Mouse (Mus musculus): Measurements from ENCODE around the gene Ppp2r2c. TPM values are rescaled to one million over a fixed set of nuclear protein-coding genes. Genes with fewer than 3 reads are reported as not detected.

Ppp2r2c gene
- 259 and 273 TPM in 2 replicates for polyA plus RNA-seq (2012; rRNA removed)

DNA sequence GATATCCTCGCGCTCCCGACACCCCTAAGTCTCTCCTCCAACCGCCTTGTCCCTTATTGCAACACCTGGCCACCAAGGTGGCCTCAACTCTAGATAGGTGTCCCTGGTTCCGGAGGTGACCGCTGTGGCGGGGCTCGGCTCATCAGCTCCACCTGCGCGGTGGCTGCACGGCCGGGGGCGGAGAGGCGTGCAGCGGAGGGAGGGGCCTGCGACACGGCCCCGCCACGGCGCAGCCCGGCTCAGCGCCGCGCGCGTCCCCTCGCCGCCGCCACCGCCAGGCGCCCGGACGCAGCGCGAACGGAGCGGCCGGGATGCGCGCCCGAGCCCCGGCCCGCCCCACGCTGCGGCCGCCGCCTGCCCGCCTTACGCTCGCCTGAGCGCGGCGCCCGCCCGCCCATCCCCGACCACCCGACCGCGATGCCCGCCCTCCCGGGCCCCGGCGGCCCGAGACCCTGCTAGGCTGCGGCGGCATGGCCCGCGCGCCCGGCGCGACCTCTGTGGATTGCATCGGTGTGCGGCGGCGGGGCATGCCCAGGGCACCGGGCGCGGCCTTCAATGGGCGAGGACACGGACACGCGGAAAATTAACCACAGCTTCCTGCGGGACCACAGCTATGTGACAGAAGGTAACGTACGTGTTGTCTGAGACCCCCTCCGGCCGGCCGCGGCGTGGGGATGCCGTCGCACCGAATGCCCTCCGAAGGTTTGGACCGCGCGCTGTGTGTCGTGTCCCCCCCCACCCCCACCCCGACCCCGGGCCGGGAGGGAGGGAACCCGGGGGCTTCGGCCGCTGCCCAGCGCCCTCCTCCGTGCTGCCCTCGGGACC lies at the start of gene Ppp2r2c:
TSS of gene Ppp2r2c (plus strand) at position 248 of the 825 bp plus-strand sequence.
- Histone ChIP-seq H3K27me3 (ENCODE audit: control insufficient read depth, insufficient read depth, low read length) (no peaks in the 10 kb centered on the region), H3K4me3 (replicated peaks; ENCODE audit: insufficient read depth, low read depth, low read length) (peak within 1 kb of the TSS; percentile 97), H3K4me1 (ENCODE audit: control insufficient read depth, insufficient read depth, low read length) (peaks cover 23% of the 10 kb centered on the region), H3K27ac (ENCODE audit: insufficient read depth, low read length) (peak within 1 kb of the TSS; percentile 98)
- WGBS, result under 1% methylated on average over 107 of the region's 108 CpGs
- peak; percentile 83 to 87 for DNase-seq
- TF ChIP-seq CTCF (IDR thresholded peaks at IDR 0.05; ENCODE audit: borderline replicate concordance, insufficient read depth, low read depth, low read length), result no peak
- peak; percentile 67; the same call in 1 of the 2 replicates for TF ChIP-seq POLR2A (IDR thresholded peaks at IDR 0.05; ENCODE audit: borderline replicate concordance, insufficient read depth, low read length)

DNA sequence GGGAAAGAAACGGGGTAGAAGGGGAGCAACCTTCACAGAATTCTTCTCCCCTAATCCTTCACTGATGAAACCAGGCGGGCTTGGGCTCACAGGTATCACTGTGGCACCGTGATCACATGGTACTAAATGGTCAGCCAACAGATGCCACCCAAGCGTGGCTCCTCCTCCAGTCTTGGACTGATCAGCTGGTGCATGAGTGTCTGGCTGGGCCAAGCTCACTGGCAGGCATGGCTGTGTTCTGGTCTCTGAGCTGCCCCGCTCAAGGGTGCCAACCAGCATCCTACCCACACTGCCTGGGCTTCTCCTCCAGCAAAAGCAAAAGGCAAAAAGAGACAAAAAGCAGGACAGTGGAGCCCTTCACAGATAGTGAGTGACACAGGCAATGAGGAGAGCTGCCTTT lies 48.6 kb upstream of the Ppp2r2c start:
- no peak for DNase-seq
- H3K27ac ChIP-seq (ENCODE audit: insufficient read depth, low read length), result no peak overlapping the region
- H3K27me3 ChIP-seq (ENCODE audit: control insufficient read depth, insufficient read depth, low read length), result no peaks in the 10 kb centered on the region
- H3K4me3 ChIP-seq (replicated peaks; ENCODE audit: insufficient read depth, low read depth, low read length), result no peak overlapping the region
- H3K4me1 ChIP-seq (ENCODE audit: control insufficient read depth, insufficient read depth, low read length), result no peaks in the 10 kb centered on the region
- TF ChIP-seq POLR2A (IDR thresholded peaks at IDR 0.05; ENCODE audit: borderline replicate concordance, insufficient read depth, low read length), result no peak
- no peak for TF ChIP-seq CTCF (IDR thresholded peaks at IDR 0.05; ENCODE audit: borderline replicate concordance, insufficient read depth, low read depth, low read length)
- 61% methylated on average over 5 of the region's 5 CpGs for WGBS

- WGBS, result 43% methylated on average over 6 of the region's 6 CpGs
- H3K27me3 ChIP-seq (ENCODE audit: control insufficient read depth, insufficient read depth, low read length), result no peaks in the 10 kb centered on the region
- H3K4me1 ChIP-seq (ENCODE audit: control insufficient read depth, insufficient read depth, low read length), result no peaks in the 10 kb centered on the region
- DNase-seq, result peak; percentile 49 to 65
- no peak overlapping the region for H3K27ac ChIP-seq (ENCODE audit: insufficient read depth, low read length)
- TF ChIP-seq POLR2A (IDR thresholded peaks at IDR 0.05; ENCODE audit: borderline replicate concordance, insufficient read depth, low read length) (no peak), CTCF (IDR thresholded peaks at IDR 0.05; ENCODE audit: borderline replicate concordance, insufficient read depth, low read depth, low read length) (peak; percentile 87)
- no peak overlapping the region for H3K4me3 ChIP-seq (replicated peaks; ENCODE audit: insufficient read depth, low read depth, low read length)
Observed at GRCm38 (mm10) chr5:36820142-36820541, 48.2 kb upstream of the Ppp2r2c start.

- no peak for TF ChIP-seq POLR2A (IDR thresholded peaks at IDR 0.05; ENCODE audit: borderline replicate concordance, insufficient read depth, low read length)
- TF ChIP-seq CTCF (IDR thresholded peaks at IDR 0.05; ENCODE audit: borderline replicate concordance, insufficient read depth, low read depth, low read length), result no peak
- H3K4me1 ChIP-seq (ENCODE audit: control insufficient read depth, insufficient read depth, low read length), result no peaks in the 10 kb centered on the region
- H3K4me3 ChIP-seq (replicated peaks; ENCODE audit: insufficient read depth, low read depth, low read length), result no peak overlapping the region
- no peaks in the 10 kb centered on the region for H3K27me3 ChIP-seq (ENCODE audit: control insufficient read depth, insufficient read depth, low read length)
- DNase-seq, result no peak
- H3K27ac ChIP-seq (ENCODE audit: insufficient read depth, low read length), result no peak overlapping the region
- WGBS, result 87% methylated on average over 4 of the region's 4 CpGs
Observed at GRCm38 (mm10) chr5:36822907-36823306, 45.4 kb upstream of the Ppp2r2c start.

DNA sequence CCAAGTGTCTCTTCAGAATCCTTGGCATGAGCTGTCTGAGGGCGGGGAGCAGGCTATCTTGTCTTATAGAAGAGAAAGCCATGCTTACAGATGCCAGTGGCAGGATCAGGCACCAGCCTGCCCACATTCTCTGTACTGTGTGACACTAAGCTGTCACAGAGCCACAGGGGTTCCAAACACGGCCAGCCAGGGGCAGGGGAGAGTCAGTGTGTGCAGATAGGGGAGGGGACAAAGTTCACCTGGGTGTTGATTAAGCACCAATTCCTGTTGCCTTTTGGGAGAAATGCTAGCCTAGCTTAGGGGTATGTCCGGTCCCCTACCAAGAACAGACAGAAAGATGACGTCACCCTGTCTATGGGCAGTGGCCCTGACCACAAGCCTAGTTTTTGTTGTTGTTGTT lies 39.2 kb upstream of the Ppp2r2c start:
- no peak for TF ChIP-seq POLR2A (IDR thresholded peaks at IDR 0.05; ENCODE audit: borderline replicate concordance, insufficient read depth, low read length)
- TF ChIP-seq CTCF (IDR thresholded peaks at IDR 0.05; ENCODE audit: borderline replicate concordance, insufficient read depth, low read depth, low read length), result no peak
- Histone ChIP-seq H3K4me3 (replicated peaks; ENCODE audit: insufficient read depth, low read depth, low read length) (no peak overlapping the region), H3K27ac (ENCODE audit: insufficient read depth, low read length) (no peak overlapping the region), H3K4me1 (ENCODE audit: control insufficient read depth, insufficient read depth, low read length) (no peaks in the 10 kb centered on the region), H3K27me3 (ENCODE audit: control insufficient read depth, insufficient read depth, low read length) (no peaks in the 10 kb centered on the region)
- DNase-seq, result no peak
- 77% methylated on average over 4 of the region's 4 CpGs for WGBS

DNA sequence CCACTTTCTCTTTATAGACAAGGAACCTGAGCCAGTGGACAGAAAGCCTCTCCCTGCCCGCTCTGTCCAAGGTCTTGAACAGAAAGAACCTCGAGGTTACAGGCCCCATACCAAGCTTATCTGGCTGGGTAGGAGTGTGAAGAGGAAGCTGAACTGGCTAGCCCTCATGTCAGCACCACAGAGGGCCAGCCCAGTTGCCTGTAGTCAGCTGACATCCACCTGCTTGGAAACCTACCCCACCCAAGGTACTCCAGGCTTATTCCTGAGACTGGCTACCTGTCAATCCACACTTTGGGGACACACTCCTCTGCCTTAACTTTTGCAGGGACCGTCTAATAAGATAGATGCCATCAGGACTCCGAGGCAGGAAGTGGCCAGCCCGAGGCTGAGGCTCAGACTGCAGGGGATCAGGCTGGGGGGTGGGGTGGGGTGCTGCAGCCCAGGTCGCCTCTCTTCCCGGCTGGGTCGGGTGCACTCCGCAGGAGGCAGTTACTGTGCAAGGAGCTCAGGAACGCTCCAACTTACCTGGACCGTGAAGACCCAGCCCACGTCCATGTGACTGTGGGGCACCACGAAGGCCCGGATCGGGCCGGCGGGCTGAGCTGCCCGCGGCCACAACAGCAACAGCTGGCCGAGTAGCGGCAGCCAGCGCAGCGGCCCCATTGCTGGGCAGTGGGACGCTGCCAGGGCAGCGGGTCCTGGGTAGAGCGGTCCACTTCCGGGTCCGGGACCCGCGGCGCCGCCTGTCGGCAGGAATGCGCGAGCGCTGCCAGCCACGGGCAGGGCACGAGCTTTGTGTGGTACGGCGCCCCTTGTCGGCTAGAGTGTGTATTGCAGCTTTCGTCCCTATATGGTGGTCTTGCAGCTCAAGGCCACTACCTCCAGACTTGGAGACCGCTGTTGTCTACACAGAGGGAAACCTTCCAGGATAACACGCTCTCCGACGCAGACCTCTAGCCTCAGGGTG lies 38.1 kb upstream of the Ppp2r2c start, which contains the start of gene Man2b2:
TSS of gene Man2b2 (minus strand) at position 741 of the 967 bp plus-strand sequence.
- TF ChIP-seq CTCF (IDR thresholded peaks at IDR 0.05; ENCODE audit: borderline replicate concordance, insufficient read depth, low read depth, low read length), result peak; percentile 98
- TF ChIP-seq POLR2A (IDR thresholded peaks at IDR 0.05; ENCODE audit: borderline replicate concordance, insufficient read depth, low read length), result peak; percentile 25; the same call in 1 of the 2 replicates
- peak; percentile 84 to 89 for DNase-seq
- no peaks in the 10 kb centered on the region for H3K4me1 ChIP-seq (ENCODE audit: control insufficient read depth, insufficient read depth, low read length)
- 4% methylated on average over 46 of the region's 46 CpGs for WGBS
- H3K27me3 ChIP-seq (ENCODE audit: control insufficient read depth, insufficient read depth, low read length), result no peaks in the 10 kb centered on the region
- no peak within 1 kb of the TSS for H3K27ac ChIP-seq (ENCODE audit: insufficient read depth, low read length)
- peak within 1 kb of the TSS; percentile 59 for H3K4me3 ChIP-seq (replicated peaks; ENCODE audit: insufficient read depth, low read depth, low read length)

DNA sequence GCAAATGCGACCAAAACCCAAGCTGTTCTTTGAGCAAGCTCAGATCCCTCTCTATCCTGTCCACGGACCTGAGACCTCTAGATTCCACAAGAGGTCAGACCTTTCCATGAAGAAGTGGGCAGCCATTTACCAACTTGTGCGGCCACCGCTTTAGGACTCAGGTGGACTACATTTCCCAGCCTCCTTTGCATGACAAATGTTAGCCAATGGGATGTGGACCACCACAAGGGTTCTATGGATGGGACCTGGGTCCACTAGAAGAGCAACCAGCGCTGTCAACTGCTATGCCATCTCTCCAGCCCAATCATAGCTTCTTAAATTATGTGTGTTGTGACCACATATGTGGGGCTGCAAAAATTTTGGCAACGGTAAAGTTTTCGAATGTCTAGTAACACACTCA lies 37.0 kb upstream of the Ppp2r2c start:
- DNase-seq, result peak; percentile 43 to 73
- 74% methylated on average over 7 of the region's 7 CpGs for WGBS
- H3K27ac ChIP-seq (ENCODE audit: insufficient read depth, low read length), result no peak overlapping the region
- no peaks in the 10 kb centered on the region for H3K4me1 ChIP-seq (ENCODE audit: control insufficient read depth, insufficient read depth, low read length)
- no peaks in the 10 kb centered on the region for H3K27me3 ChIP-seq (ENCODE audit: control insufficient read depth, insufficient read depth, low read length)
- TF ChIP-seq POLR2A (IDR thresholded peaks at IDR 0.05; ENCODE audit: borderline replicate concordance, insufficient read depth, low read length), result no peak
- TF ChIP-seq CTCF (IDR thresholded peaks at IDR 0.05; ENCODE audit: borderline replicate concordance, insufficient read depth, low read depth, low read length), result no peak
- no peak overlapping the region for H3K4me3 ChIP-seq (replicated peaks; ENCODE audit: insufficient read depth, low read depth, low read length)
